Mouse (Mus musculus) right cerebral cortex, postnatal 14 days (tissue): ENCODE data around the gene Kcnb1.

Source experiments
- DNase-seq: peaks from one replicate; pipeline ENCODE4 v3.0.0; 2022

Kcnb1 gene

GRCm38 (mm10) chr2:167077199-167077962, 112.6 kb downstream of the Kcnb1 start:
- DNase-seq, result no peak

GRCm38 (mm10) chr2:167076759-167077158, 113.2 kb downstream of the Kcnb1 start:
- DNase-seq, result no peak

- no peak for DNase-seq
Observed at GRCm38 (mm10) chr2:167076352-167076751, 113.6 kb downstream of the Kcnb1 start.

- DNase-seq, result no peak
Observed at GRCm38 (mm10) chr2:167074587-167074986, 115.4 kb downstream of the Kcnb1 start.

GRCm38 (mm10) chr2:167071641-167072601, 118.0 kb downstream of the Kcnb1 start:
- peak; percentile 99 for DNase-seq

GRCm38 (mm10) chr2:167071266-167071640, 118.7 kb downstream of the Kcnb1 start:
- DNase-seq, result no peak

GRCm38 (mm10) chr2:167070341-167070740, 119.6 kb downstream of the Kcnb1 start:
- DNase-seq, result no peak

- DNase-seq, result no peak
Observed at GRCm38 (mm10) chr2:167067575-167067974, 122.4 kb downstream of the Kcnb1 start.

- DNase-seq, result no peak
Observed at GRCm38 (mm10) chr2:167066528-167067516, 123.1 kb downstream of the Kcnb1 start.

GRCm38 (mm10) chr2:167066031-167066430, 123.9 kb downstream of the Kcnb1 start:
- DNase-seq, result no peak

- no peak for DNase-seq
Observed at GRCm38 (mm10) chr2:167064601-167065295, 125.2 kb downstream of the Kcnb1 start.

- DNase-seq, result no peak
Observed at GRCm38 (mm10) chr2:167063906-167064496, 126.0 kb downstream of the Kcnb1 start.

GRCm38 (mm10) chr2:167062965-167063880, 126.7 kb downstream of the Kcnb1 start, which contains the start of gene Znfx1:
TSS of gene Znfx1 (minus strand) at chr2:167063015.
- DNase-seq, result peak; percentile 95

GRCm38 (mm10) chr2:167062497-167062911, 127.5 kb downstream of the Kcnb1 start:
- DNase-seq, result peak; percentile 83

- DNase-seq, result no peak
Observed at GRCm38 (mm10) chr2:167061381-167062034, 128.4 kb downstream of the Kcnb1 start.

- no peak for DNase-seq
Observed at GRCm38 (mm10) chr2:167060761-167061160, 129.2 kb downstream of the Kcnb1 start.

GRCm38 (mm10) chr2:167060360-167060759, 129.6 kb downstream of the Kcnb1 start:
- no peak for DNase-seq

- no peak for DNase-seq
Observed at GRCm38 (mm10) chr2:167059960-167060359, 130.0 kb downstream of the Kcnb1 start.

GRCm38 (mm10) chr2:167059536-167059935, 130.4 kb downstream of the Kcnb1 start:
- DNase-seq, result no peak
